Mouse (Mus musculus): ENCODE measurements around the gene Ccnyl1. TPM values are rescaled to one million over a fixed set of nuclear protein-coding genes. Genes with fewer than 3 reads are reported as not detected.

Gene Ccnyl1
- polyA plus RNA-seq, 1 experiment from 2014 or later = 12.9 TPM

- no peaks in the 10 kb centered on the region for H3K9me3 ChIP-seq (ENCODE audit: control insufficient read depth, low read length)
- no peaks in the 10 kb centered on the region for H3K36me3 ChIP-seq (ENCODE audit: control insufficient read depth, insufficient read depth, low read length)
- H3K27me3 ChIP-seq (ENCODE audit: control insufficient read depth, insufficient read depth, low read length) = no peaks in the 10 kb centered on the region
- no peak overlapping the region for H3K27ac ChIP-seq (ENCODE audit: low read depth, low read length)
- no peaks in the 10 kb centered on the region for H3K4me1 ChIP-seq (ENCODE audit: control insufficient read depth, insufficient read depth, low read length)
- H3K4me2 ChIP-seq = no peak overlapping the region
- H3K4me3 ChIP-seq (ENCODE audit: low read depth, low read length) = no peak overlapping the region
- no peak overlapping the region for H3K9ac ChIP-seq (ENCODE audit: low read length)
- no peak for ATAC-seq (ENCODE audit: low FRiP score)
- WGBS = 84% methylated on average over 4 of the region's 4 CpGs
- no peak for DNase-seq (ENCODE audit: low spot score, missing footprints)
Measured at GRCm38 (mm10) chr1:64761646-64762045, 71.4 kb downstream of the Ccnyl1 start.

DNA sequence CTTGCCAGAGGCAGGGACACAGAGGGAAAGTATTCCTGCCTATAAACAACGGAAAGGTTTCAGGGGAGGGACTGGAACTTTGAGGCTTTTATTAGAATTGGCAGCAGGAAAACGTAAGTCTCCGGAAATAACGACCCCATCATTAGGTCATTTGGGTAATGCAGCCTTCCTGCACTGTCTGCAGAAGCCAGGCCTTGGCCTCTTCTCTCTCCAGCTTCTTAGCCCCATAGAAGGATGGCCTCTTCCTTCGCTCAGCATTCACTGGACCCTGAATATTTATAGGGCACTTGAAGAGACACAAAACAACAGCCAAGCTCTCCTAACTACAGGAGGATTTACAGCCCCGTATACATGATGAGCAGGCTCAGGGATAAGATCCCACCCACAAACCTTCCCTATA, 79.9 kb downstream of the Ccnyl1 start:
- no peaks in the 10 kb centered on the region for H3K36me3 ChIP-seq (ENCODE audit: control insufficient read depth, insufficient read depth, low read length)
- no peaks in the 10 kb centered on the region for H3K4me1 ChIP-seq (ENCODE audit: control insufficient read depth, insufficient read depth, low read length)
- DNase-seq (ENCODE audit: low spot score, missing footprints) (no peak), ATAC-seq (ENCODE audit: low FRiP score) (no peak)
- no peak overlapping the region for H3K4me3 ChIP-seq (ENCODE audit: low read depth, low read length)
- no peak overlapping the region for H3K27ac ChIP-seq (ENCODE audit: low read depth, low read length)
- H3K9ac ChIP-seq (ENCODE audit: low read length) = no peak overlapping the region
- WGBS = 62% methylated on average over 6 of the region's 6 CpGs
- no peaks in the 10 kb centered on the region for H3K27me3 ChIP-seq (ENCODE audit: control insufficient read depth, insufficient read depth, low read length)
- no peaks in the 10 kb centered on the region for H3K9me3 ChIP-seq (ENCODE audit: control insufficient read depth, low read length)
- no peak overlapping the region for H3K4me2 ChIP-seq

GRCm38 (mm10) chr1:64773305-64773704, 83.0 kb downstream of the Ccnyl1 start:
- Histone ChIP-seq H3K36me3 (ENCODE audit: control insufficient read depth, insufficient read depth, low read length) (no peaks in the 10 kb centered on the region), H3K4me2 (no peak overlapping the region), H3K9ac (ENCODE audit: low read length) (no peak overlapping the region), H3K4me1 (ENCODE audit: control insufficient read depth, insufficient read depth, low read length) (no peaks in the 10 kb centered on the region), H3K27me3 (ENCODE audit: control insufficient read depth, insufficient read depth, low read length) (no peaks in the 10 kb centered on the region), H3K4me3 (ENCODE audit: low read depth, low read length) (no peak overlapping the region), H3K27ac (ENCODE audit: low read depth, low read length) (no peak overlapping the region), H3K9me3 (ENCODE audit: control insufficient read depth, low read length) (no peaks in the 10 kb centered on the region)
- ATAC-seq (ENCODE audit: low FRiP score) (no peak), DNase-seq (ENCODE audit: low spot score, missing footprints) (no peak)
- 69% methylated on average over 4 of the region's 4 CpGs for WGBS

Other genes with a start within 250 kb of the Ccnyl1 start
- 59.7 and 71.4 TPM in 2 replicates for gene Creb1, start 157.8 kb upstream of the Ccnyl1 start, polyA plus RNA-seq (2014; fragmentation: Nextera tagmentation; extraction: Ambion mirVana)
- gene Mettl21a, start 73.2 kb upstream of the Ccnyl1 start, polyA plus RNA-seq (2014; fragmentation: Nextera tagmentation; extraction: Ambion mirVana) = 20.9 and 24.4 TPM in 2 replicates
- 0.18 and 0.52 TPM in 2 replicates for gene Fzd5, start 47.3 kb downstream of the Ccnyl1 start, polyA plus RNA-seq (2014; fragmentation: Nextera tagmentation; extraction: Ambion mirVana)

All from midbrain, embryonic 11.5 days (tissue).